Mouse (Mus musculus): ENCODE data around the gene Pdk1.
A peak's percentile ranks its signal among the peaks of the same experiment; 100 is the strongest.
"Not testable (repeated sequence)": the region's sequence is repeated elsewhere in the genome, so short reads cannot be mapped to it uniquely, and the experiment has no call there.

Pdk1 gene

GRCm38 (mm10) chr2:71872801-71873443 lies at the start of gene Pdk1:
TSS of gene Pdk1 (plus strand) at chr2:71873224.
- DNase-seq (ENCODE audit: low read depth, low spot score), result peak; percentile 94

- no peak for DNase-seq (ENCODE audit: low read depth, low spot score)
These were observed 48.9 kb upstream of the Pdk1 start for GRCm38 (mm10) chr2:71824146-71824545.

GRCm38 (mm10) chr2:71827711-71828110 lies 45.3 kb upstream of the Pdk1 start:
- DNase-seq (ENCODE audit: low read depth, low spot score), result no peak

- no peak for DNase-seq (ENCODE audit: low read depth, low spot score)
These were observed 44.1 kb upstream of the Pdk1 start for GRCm38 (mm10) chr2:71828928-71829327.

GRCm38 (mm10) chr2:71833626-71834025 lies 39.4 kb upstream of the Pdk1 start:
- DNase-seq (ENCODE audit: low read depth, low spot score), result no peak

GRCm38 (mm10) chr2:71834371-71834770 lies 38.7 kb upstream of the Pdk1 start:
- no peak for DNase-seq (ENCODE audit: low read depth, low spot score)

- no peak for DNase-seq (ENCODE audit: low read depth, low spot score)
These were observed 37.5 kb upstream of the Pdk1 start for GRCm38 (mm10) chr2:71835556-71835955.

GRCm38 (mm10) chr2:71836232-71836631 lies 36.8 kb upstream of the Pdk1 start:
- no peak for DNase-seq (ENCODE audit: low read depth, low spot score)

- DNase-seq (ENCODE audit: low read depth, low spot score), result no peak
These were observed 35.8 kb upstream of the Pdk1 start for GRCm38 (mm10) chr2:71837261-71837660.

- DNase-seq (ENCODE audit: low read depth, low spot score), result peak; percentile 50
These were observed 35.2 kb upstream of the Pdk1 start for GRCm38 (mm10) chr2:71837791-71838190.

- no peak for DNase-seq (ENCODE audit: low read depth, low spot score)
These were observed 29.7 kb upstream of the Pdk1 start for GRCm38 (mm10) chr2:71843316-71843715.

- DNase-seq (ENCODE audit: low read depth, low spot score), result no peak
These were observed 28.1 kb upstream of the Pdk1 start for GRCm38 (mm10) chr2:71844906-71845305.

- DNase-seq (ENCODE audit: low read depth, low spot score), result not testable (repeated sequence)
These were observed 20.9 kb upstream of the Pdk1 start for GRCm38 (mm10) chr2:71852161-71852560.

- no peak for DNase-seq (ENCODE audit: low read depth, low spot score)
These were observed 17.9 kb upstream of the Pdk1 start for GRCm38 (mm10) chr2:71855076-71855475.

- DNase-seq (ENCODE audit: low read depth, low spot score), result no peak
These were observed 9.4 kb upstream of the Pdk1 start for GRCm38 (mm10) chr2:71863531-71864173.

- DNase-seq (ENCODE audit: low read depth, low spot score), result no peak
These were observed 8.0 kb upstream of the Pdk1 start for GRCm38 (mm10) chr2:71865022-71865421.

GRCm38 (mm10) chr2:71865935-71866334 lies 7.1 kb upstream of the Pdk1 start:
- DNase-seq (ENCODE audit: low read depth, low spot score), result no peak

- no peak for DNase-seq (ENCODE audit: low read depth, low spot score)
These were observed 6.5 kb upstream of the Pdk1 start for GRCm38 (mm10) chr2:71866565-71866964.

- no peak for DNase-seq (ENCODE audit: low read depth, low spot score)
These were observed 6.0 kb upstream of the Pdk1 start for GRCm38 (mm10) chr2:71867019-71867418.

- DNase-seq (ENCODE audit: low read depth, low spot score), result no peak
These were observed 5.5 kb upstream of the Pdk1 start for GRCm38 (mm10) chr2:71867480-71867879.

GRCm38 (mm10) chr2:71868256-71868655 lies 4.8 kb upstream of the Pdk1 start:
- DNase-seq (ENCODE audit: low read depth, low spot score), result no peak

GRCm38 (mm10) chr2:71872141-71872540 lies 883 bp upstream of the Pdk1 start:
- no peak for DNase-seq (ENCODE audit: low read depth, low spot score)
